Mouse (Mus musculus): ENCODE results near the gene Olfr982. TPM values are rescaled to one million over a fixed set of nuclear protein-coding genes. Genes with fewer than 3 reads are reported as not detected.

The Olfr982 gene
- total and polyA plus RNA-seq, 3 experiments, result 0.04 TPM; not detected in 2

- H3K79me2 ChIP-seq (ENCODE audit: control insufficient read depth, insufficient read depth, low read length, poor library complexity), result no peaks in the 10 kb centered on the region
- no peaks in the 10 kb centered on the region for H3K36me3 ChIP-seq (ENCODE audit: control insufficient read depth in 1 of 2, insufficient read depth in 2 of 2, low read length in 2 of 2)
- H3K4me1 ChIP-seq (ENCODE audit: control insufficient read depth in 1 of 2, insufficient read depth in 2 of 2, low read length in 2 of 2), result no peaks in the 10 kb centered on the region
- TF ChIP-seq JUND (IDR thresholded peaks at IDR 0.05; ENCODE audit: low read depth, low read length), result no peak
- no peak for TF ChIP-seq USF1 (IDR thresholded peaks at IDR 0.05; ENCODE audit: low read depth, low read length)
- no peak for TF ChIP-seq ELF1 (IDR thresholded peaks at IDR 0.05; ENCODE audit: low read depth, low read length)
- TF ChIP-seq RAD21 (IDR thresholded peaks at IDR 0.05; ENCODE audit: low read depth, low read length), result no peak
- TF ChIP-seq SMC3 (IDR thresholded peaks at IDR 0.05; ENCODE audit: low read depth, low read length), result no peak
- TF ChIP-seq MAFK (IDR thresholded peaks at IDR 0.05; ENCODE audit: borderline replicate concordance, low read depth, low read length), result no peak
- no peak for TF ChIP-seq MYB (IDR thresholded peaks at IDR 0.05; ENCODE audit: low read depth, low read length)
- no peak for TF ChIP-seq TBP (IDR thresholded peaks at IDR 0.05; ENCODE audit: low read depth, low read length)
- no peak for TF ChIP-seq CTCF (IDR thresholded peaks at IDR 0.05 in 2 of 3, conservative IDR thresholded peaks at IDR 0.05 in 1 of 3; ENCODE audit: control insufficient read depth in 1 of 3, insufficient read depth in 1 of 3, low read depth in 2 of 3, low read length in 3 of 3, poor library complexity in 1 of 3, severe bottlenecking in 1 of 3)
- no peak for TF ChIP-seq NRF1 (IDR thresholded peaks at IDR 0.05; ENCODE audit: insufficient read depth, low read depth, low read length, poor library complexity, severe bottlenecking)
- no peak for TF ChIP-seq EP300 (IDR thresholded peaks at IDR 0.05; ENCODE audit: low read depth in 1 of 2, low read length in 2 of 2)
- TF ChIP-seq TAL1 (IDR thresholded peaks at IDR 0.05; ENCODE audit: low read length), result no peak
- TF ChIP-seq ZC3H11A (IDR thresholded peaks at IDR 0.05; ENCODE audit: low read depth, low read length), result no peak
- TF ChIP-seq ZMIZ1 (IDR thresholded peaks at IDR 0.05; ENCODE audit: low read depth, low read length), result no peak
- TF ChIP-seq SIN3A (IDR thresholded peaks at IDR 0.05; ENCODE audit: low read length), result no peak
- TF ChIP-seq GABPA (IDR thresholded peaks at IDR 0.05; ENCODE audit: low read depth, low read length), result no peak
- no peak for TF ChIP-seq MXI1 (IDR thresholded peaks at IDR 0.05; ENCODE audit: low read depth, low read length)
- no peak for TF ChIP-seq TCF12 (IDR thresholded peaks at IDR 0.05; ENCODE audit: low read depth, low read length)
- no peak for TF ChIP-seq BHLHE40 (IDR thresholded peaks at IDR 0.05; ENCODE audit: borderline replicate concordance, low read depth, low read length)
- H3K27me3 ChIP-seq (ENCODE audit: control insufficient read depth in 1 of 2, insufficient read depth in 2 of 2, low read length in 2 of 2), result no peaks in the 10 kb centered on the region
- H3K9ac ChIP-seq (ENCODE audit: control insufficient read depth, low read depth, low read length, poor library complexity, severe bottlenecking), result no peak overlapping the region
- no peak overlapping the region for H3K27ac ChIP-seq (ENCODE audit: control insufficient read depth, low read depth, low read length)
- no peak for DNase-seq (ENCODE audit: low read depth, low spot score)
- no peaks in the 10 kb centered on the region for H3K9me3 ChIP-seq (replicated peaks; ENCODE audit: insufficient read depth, low read length)
- no peak overlapping the region for H3K4me3 ChIP-seq (ENCODE audit: control insufficient read depth in 1 of 2, insufficient read depth in 1 of 2, low read depth in 2 of 2, low read length in 2 of 2)
These were observed 43.1 kb downstream of the Olfr982 start for GRCm38 (mm10) chr9:40116645-40117286.

GRCm38 (mm10) chr9:40117287-40117659 is 43.6 kb downstream of the Olfr982 start:
- H3K9me3 ChIP-seq (replicated peaks; ENCODE audit: insufficient read depth, low read length), result no peaks in the 10 kb centered on the region
- no peak overlapping the region for H3K9ac ChIP-seq (ENCODE audit: control insufficient read depth, low read depth, low read length, poor library complexity, severe bottlenecking)
- no peak overlapping the region for H3K27ac ChIP-seq (ENCODE audit: control insufficient read depth, low read depth, low read length)
- H3K4me3 ChIP-seq (ENCODE audit: control insufficient read depth in 1 of 2, insufficient read depth in 1 of 2, low read depth in 2 of 2, low read length in 2 of 2), result no peak overlapping the region
- H3K79me2 ChIP-seq (ENCODE audit: control insufficient read depth, insufficient read depth, low read length, poor library complexity), result no peaks in the 10 kb centered on the region
- DNase-seq (ENCODE audit: low read depth, low spot score), result no peak
- TF ChIP-seq UBTF (IDR thresholded peaks at IDR 0.05; ENCODE audit: borderline replicate concordance, insufficient read depth, low read depth, low read length), result no peak
- no peak for TF ChIP-seq ZC3H11A (IDR thresholded peaks at IDR 0.05; ENCODE audit: low read depth, low read length)
- no peak for TF ChIP-seq TCF12 (IDR thresholded peaks at IDR 0.05; ENCODE audit: low read depth, low read length)
- TF ChIP-seq NELFE (IDR thresholded peaks at IDR 0.05; ENCODE audit: low read depth, low read length), result no peak
- TF ChIP-seq EP300 (IDR thresholded peaks at IDR 0.05; ENCODE audit: low read depth in 1 of 2, low read length in 2 of 2), result no peak
- no peak for TF ChIP-seq USF1 (IDR thresholded peaks at IDR 0.05; ENCODE audit: low read depth, low read length)
- no peak for TF ChIP-seq KAT2A (conservative IDR thresholded peaks at IDR 0.05; ENCODE audit: low read depth, low read length)
- TF ChIP-seq MXI1 (IDR thresholded peaks at IDR 0.05; ENCODE audit: low read depth, low read length), result no peak
- no peak for TF ChIP-seq SIN3A (IDR thresholded peaks at IDR 0.05; ENCODE audit: low read length)
- H3K27me3 ChIP-seq (ENCODE audit: control insufficient read depth in 1 of 2, insufficient read depth in 2 of 2, low read length in 2 of 2), result no peaks in the 10 kb centered on the region
- H3K36me3 ChIP-seq (ENCODE audit: control insufficient read depth in 1 of 2, insufficient read depth in 2 of 2, low read length in 2 of 2), result no peaks in the 10 kb centered on the region
- H3K4me1 ChIP-seq (ENCODE audit: control insufficient read depth in 1 of 2, insufficient read depth in 2 of 2, low read length in 2 of 2), result no peaks in the 10 kb centered on the region
